Mouse (Mus musculus): ENCODE data around the gene Fxr1. TPM values are rescaled to one million over a fixed set of nuclear protein-coding genes. Genes with fewer than 3 reads are reported as not detected.

Gene Fxr1
- polyA plus RNA-seq, 1 experiment from 2014 or later, result 56.0 TPM

DNA sequence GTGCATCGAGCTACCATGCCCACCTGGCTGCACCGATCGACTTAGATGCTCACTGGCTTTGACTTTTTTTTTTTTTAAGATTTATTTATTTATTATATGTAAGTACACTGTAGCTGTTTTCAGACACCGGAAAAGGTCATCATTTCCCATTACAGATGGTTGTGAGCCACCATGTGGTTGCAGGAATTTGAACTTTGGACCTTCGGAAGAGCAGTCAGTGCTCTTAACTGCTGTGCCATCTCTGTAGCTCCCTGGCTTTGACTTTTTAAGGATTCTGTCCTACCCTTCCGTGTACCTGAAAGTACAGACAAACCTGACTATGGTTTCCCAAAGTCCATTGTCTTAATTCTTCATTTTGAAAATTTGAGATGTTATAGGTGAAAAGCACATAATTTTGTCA, 53.0 kb downstream of the Fxr1 start:
- WGBS, result 96% methylated on average over 6 of the region's 6 CpGs
- no peak for ATAC-seq (ENCODE audit: low FRiP score, low read depth)

DNA sequence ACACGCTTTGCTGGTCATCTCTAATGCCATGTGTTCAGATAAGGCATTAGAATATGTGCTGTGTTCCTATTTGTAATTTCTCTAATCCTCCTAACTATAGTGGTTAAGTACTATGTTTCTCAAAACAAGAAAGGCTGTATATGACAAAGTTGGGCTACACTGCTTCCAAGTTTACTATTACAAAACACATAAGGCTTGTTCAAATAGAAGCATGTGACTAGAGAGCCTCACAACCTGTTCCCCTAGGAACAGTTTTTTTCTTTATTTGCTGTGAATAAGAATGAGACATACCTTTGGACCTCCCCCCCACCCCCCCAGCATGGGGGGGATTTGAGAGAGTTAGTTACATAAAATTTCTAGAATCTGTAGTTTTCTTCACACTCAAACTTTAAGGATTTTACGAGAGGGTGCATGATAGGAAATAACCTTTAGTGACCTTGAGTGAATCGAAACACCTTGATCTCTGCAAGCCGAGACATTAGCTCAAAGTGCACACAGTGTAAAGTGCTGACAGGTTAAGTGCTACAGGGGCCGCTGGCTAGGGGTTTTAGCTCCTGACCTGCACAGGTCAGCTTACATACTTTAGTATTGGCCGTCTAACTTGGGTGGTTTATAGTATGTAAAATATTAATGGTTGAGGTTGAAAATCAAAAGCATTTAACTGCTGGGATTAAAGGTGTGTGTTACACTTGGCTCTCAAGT, 56.5 kb downstream of the Fxr1 start:
- 86% methylated on average over 6 of the region's 6 CpGs for WGBS
- Histone ChIP-seq H3K4me3 (no peak overlapping the region), H3K4me2 (replicated peaks) (no peak overlapping the region), H3K36me3 (peaks cover 31% of the 10 kb centered on the region), H3K9ac (no peak overlapping the region), H3K4me1 (peaks cover 11% of the 10 kb centered on the region), H3K27me3 (replicated peaks) (no peaks in the 10 kb centered on the region), H3K27ac (no peak overlapping the region), H3K9me3 (no peaks in the 10 kb centered on the region)
- ATAC-seq (ENCODE audit: low FRiP score, low read depth), result no peak

More for the DNA sequence above, 53.0 kb downstream of the Fxr1 start:
- Histone ChIP-seq H3K4me2 (replicated peaks) (no peak overlapping the region), H3K27me3 (replicated peaks) (no peaks in the 10 kb centered on the region), H3K9me3 (no peaks in the 10 kb centered on the region), H3K4me1 (no peaks in the 10 kb centered on the region), H3K27ac (no peak overlapping the region), H3K4me3 (no peak overlapping the region), H3K36me3 (peaks cover 37% of the 10 kb centered on the region), H3K9ac (no peak overlapping the region)

- Histone ChIP-seq H3K4me2 (replicated peaks) (peak within 1 kb of the TSS; percentile 65), H3K9me3 (no peaks in the 10 kb centered on the region), H3K36me3 (peaks cover 3% of the 10 kb centered on the region), H3K27ac (peak within 1 kb of the TSS; percentile 37; the same call in 1 of the 2 replicates), H3K4me3 (peak within 1 kb of the TSS; percentile 79), H3K27me3 (replicated peaks) (no peaks in the 10 kb centered on the region), H3K9ac (peak within 1 kb of the TSS; percentile 80), H3K4me1 (peaks cover 18% of the 10 kb centered on the region)
- under 1% methylated on average over 50 of the region's 50 CpGs for WGBS
- peak; percentile 91 for ATAC-seq (ENCODE audit: low FRiP score, low read depth)
Measured at GRCm38 (mm10) chr3:34080900-34081662, 61.3 kb downstream of the Fxr1 start, which contains the start of gene Dnajc19. Gene Dnajc19, minus strand, starts transcription at chr3:34081321.

DNA sequence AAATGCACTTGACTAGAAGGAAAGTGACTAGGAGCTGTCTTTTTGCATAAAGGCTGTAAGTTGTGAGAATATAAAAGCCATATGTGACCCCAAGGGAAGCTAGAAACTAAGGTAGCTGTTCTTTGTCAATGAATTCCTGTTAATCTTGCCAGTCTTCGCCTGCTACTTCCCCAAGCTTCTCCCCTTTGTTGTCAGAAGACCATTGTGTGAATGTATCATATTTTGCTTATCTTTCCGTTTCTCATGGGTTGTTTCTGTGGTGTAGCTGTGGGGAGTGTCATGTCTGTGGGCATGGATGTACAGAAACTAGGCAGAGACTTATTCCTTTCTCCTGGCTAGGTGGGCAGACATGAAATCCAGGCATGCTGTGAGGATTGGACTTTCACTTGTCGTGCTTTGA, 62.2 kb downstream of the Fxr1 start:
- Histone ChIP-seq H3K27me3 (replicated peaks) (no peaks in the 10 kb centered on the region), H3K36me3 (0 out of 2 replicates have a peak, but pooled peaks cover 2% of the 10 kb centered on the region), H3K9ac (peak overlapping the region; percentile 80; the same call in 1 of the 2 replicates), H3K27ac (no peak overlapping the region), H3K4me2 (replicated peaks) (peak overlapping the region; percentile 65), H3K4me3 (0 out of 2 replicates have a peak overlapping the region, but pooled peaks have one; percentile 79), H3K4me1 (peaks cover 18% of the 10 kb centered on the region), H3K9me3 (no peaks in the 10 kb centered on the region)
- ATAC-seq (ENCODE audit: low FRiP score, low read depth), result no peak
- 89% methylated on average over 3 of the region's 3 CpGs for WGBS

DNA sequence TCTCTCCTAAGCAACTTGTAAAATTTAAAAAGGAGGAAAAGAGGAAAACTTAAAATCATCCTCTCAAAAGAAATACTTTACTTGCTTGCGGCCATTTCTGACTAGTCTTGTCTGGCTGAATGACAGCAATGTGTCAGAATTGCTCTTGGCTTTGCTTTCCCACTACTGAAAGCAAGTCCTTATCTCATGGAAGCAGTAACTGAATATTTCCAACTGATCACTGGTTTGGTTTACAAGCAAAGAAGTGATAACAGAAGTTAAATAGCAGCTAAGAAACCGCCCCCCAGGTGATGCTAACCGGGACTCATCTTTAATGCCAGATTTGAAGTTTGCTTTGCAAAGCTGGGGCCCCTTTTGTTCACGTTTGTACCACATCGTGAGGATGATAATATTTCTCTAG, 63.9 kb downstream of the Fxr1 start:
- no peak overlapping the region for H3K27ac ChIP-seq
- 86% methylated on average over 5 of the region's 5 CpGs for WGBS
- no peak overlapping the region for H3K9ac ChIP-seq
- H3K4me3 ChIP-seq, result no peak overlapping the region
- H3K4me1 ChIP-seq, result peaks cover 18% of the 10 kb centered on the region
- ATAC-seq (ENCODE audit: low FRiP score, low read depth), result no peak
- H3K36me3 ChIP-seq, result no peaks in the 10 kb centered on the region
- H3K4me2 ChIP-seq (replicated peaks), result no peak overlapping the region
- H3K9me3 ChIP-seq, result no peaks in the 10 kb centered on the region
- H3K27me3 ChIP-seq (replicated peaks), result no peaks in the 10 kb centered on the region

DNA sequence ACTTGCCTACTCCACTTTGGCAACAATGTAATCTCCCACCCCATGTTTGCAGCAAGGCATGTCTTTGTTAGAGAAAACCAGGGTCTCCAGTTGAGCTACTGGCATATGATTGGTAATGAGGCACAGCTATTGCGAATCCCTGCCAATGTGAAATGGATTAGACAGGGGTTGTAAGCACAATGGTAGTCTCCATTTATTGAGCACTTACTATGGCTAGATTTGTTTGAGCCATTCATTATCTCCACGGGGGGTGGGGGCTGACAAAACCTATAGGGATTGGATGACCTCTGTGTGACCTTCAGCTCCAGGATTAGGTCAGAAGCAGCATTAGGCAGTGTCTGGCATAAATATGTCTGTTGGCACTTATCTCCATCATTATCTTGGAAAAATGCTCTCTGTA, 83.1 kb downstream of the Fxr1 start:
- 25% methylated on average over 2 of the region's 2 CpGs for WGBS
- H3K4me3 ChIP-seq, result no peak overlapping the region

GRCm38 (mm10) chr3:34103902-34104672, 84.3 kb downstream of the Fxr1 start:
- ATAC-seq (ENCODE audit: low FRiP score, low read depth), result peak; percentile 49
- Histone ChIP-seq H3K36me3 (no peaks in the 10 kb centered on the region), H3K4me1 (peaks cover 11% of the 10 kb centered on the region), H3K4me3 (no peak overlapping the region), H3K27me3 (replicated peaks) (no peaks in the 10 kb centered on the region), H3K27ac (no peak overlapping the region), H3K9me3 (no peaks in the 10 kb centered on the region), H3K4me2 (replicated peaks) (peak overlapping the region; percentile 48), H3K9ac (no peak overlapping the region)
- WGBS, result 20% methylated on average over 7 of the region's 7 CpGs

More for the DNA sequence above, 83.1 kb downstream of the Fxr1 start:
- Histone ChIP-seq H3K27ac (no peak overlapping the region), H3K9me3 (no peaks in the 10 kb centered on the region), H3K27me3 (replicated peaks) (no peaks in the 10 kb centered on the region), H3K4me2 (replicated peaks) (no peak overlapping the region), H3K9ac (no peak overlapping the region), H3K36me3 (no peaks in the 10 kb centered on the region), H3K4me1 (peaks cover 11% of the 10 kb centered on the region)
- peak; percentile 46 for ATAC-seq (ENCODE audit: low FRiP score, low read depth)

DNA sequence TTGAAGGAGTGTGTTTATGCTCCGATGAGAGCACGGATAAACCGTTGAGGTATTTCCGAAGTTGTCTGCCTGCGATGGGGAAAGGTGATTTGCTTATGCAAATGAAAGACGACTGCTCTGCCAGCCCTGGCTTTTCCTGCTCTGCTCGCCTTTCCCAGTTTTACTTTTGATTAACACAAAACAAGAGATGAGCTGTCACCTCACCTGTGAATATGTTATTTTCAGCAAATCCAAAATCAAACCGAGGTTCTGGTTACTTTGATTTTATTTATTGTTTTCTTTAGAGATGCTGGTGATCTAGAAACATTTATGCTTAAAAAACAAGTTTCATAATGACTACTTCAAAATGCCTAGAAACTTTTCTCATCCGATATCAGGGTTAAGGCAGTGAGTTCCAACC, 86.7 kb downstream of the Fxr1 start:
- no peak overlapping the region for H3K9ac ChIP-seq
- peak overlapping the region; percentile 48 for H3K4me2 ChIP-seq (replicated peaks)
- no peaks in the 10 kb centered on the region for H3K27me3 ChIP-seq (replicated peaks)
- H3K36me3 ChIP-seq, result no peaks in the 10 kb centered on the region
- H3K4me1 ChIP-seq, result peaks cover 11% of the 10 kb centered on the region
- H3K27ac ChIP-seq, result no peak overlapping the region
- no peak overlapping the region for H3K4me3 ChIP-seq
- no peak for ATAC-seq (ENCODE audit: low FRiP score, low read depth)
- no peaks in the 10 kb centered on the region for H3K9me3 ChIP-seq
- WGBS, result 20% methylated on average over 9 of the region's 9 CpGs

DNA sequence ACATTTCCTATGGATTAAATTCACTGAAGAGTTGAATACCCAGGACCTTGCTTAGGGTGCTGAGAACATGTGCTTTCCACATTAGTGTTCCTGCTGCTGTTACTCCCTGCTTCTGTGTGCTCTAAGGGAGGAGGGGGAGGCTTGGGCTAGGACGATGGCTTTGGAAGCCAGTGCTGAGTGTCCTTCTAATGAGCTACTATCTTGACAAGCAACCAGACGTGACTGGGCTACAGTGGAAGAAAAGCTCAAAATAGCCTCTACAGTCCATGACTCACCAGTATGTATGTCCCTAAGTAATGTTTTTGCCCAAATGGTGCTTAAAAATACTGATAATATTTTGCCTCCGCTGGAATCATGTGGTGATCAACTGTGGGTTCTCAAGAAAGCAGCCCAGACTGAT, 87.9 kb downstream of the Fxr1 start:
- H3K36me3 ChIP-seq, result no peaks in the 10 kb centered on the region
- H3K9ac ChIP-seq, result no peak overlapping the region
- no peaks in the 10 kb centered on the region for H3K9me3 ChIP-seq
- H3K4me1 ChIP-seq, result peaks cover 11% of the 10 kb centered on the region
- H3K4me3 ChIP-seq, result no peak overlapping the region
- no peak for ATAC-seq (ENCODE audit: low FRiP score, low read depth)
- H3K27me3 ChIP-seq (replicated peaks), result no peaks in the 10 kb centered on the region
- no peak overlapping the region for H3K4me2 ChIP-seq (replicated peaks)
- WGBS, result 75% methylated on average over 3 of the region's 3 CpGs
- H3K27ac ChIP-seq, result no peak overlapping the region

DNA sequence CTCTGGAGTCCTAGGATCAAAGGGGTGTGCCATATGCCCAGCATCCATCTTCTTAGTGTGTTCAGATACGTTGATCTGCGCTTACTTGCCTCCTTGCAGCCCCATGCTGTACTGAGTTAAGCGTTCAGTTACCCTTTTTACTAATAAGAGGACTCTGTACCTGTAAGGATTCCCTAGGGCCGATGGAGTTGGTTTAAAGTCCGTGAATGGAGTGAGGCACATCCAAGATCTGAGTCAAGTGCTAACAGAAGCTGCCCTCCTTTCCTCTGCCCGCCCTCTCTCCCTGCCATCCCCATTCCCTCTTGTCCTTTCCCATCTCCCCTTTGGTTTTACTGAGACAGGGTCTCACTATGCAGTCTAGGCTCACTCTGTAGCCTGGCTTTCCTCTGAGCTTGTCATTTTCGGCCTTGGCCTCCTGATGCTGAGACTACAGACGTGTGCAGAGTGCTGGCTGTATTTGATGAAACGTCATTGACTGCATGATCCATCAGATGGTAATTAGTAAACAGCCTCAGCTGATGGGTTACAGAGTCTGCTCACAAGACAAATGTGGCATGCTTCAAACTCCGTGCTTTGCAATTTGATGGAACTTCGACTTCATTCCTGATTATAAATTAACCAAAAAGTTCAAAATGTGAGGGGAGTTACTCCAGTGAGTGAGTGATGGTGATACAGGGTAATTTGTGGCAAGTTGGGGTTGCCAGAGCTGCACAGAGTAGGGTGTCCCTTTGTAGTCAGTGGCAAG, 92.4 kb downstream of the Fxr1 start:
- Histone ChIP-seq H3K4me3 (no peak overlapping the region), H3K27ac (no peak overlapping the region), H3K9me3 (no peaks in the 10 kb centered on the region), H3K4me2 (replicated peaks) (no peak overlapping the region), H3K36me3 (no peaks in the 10 kb centered on the region), H3K27me3 (replicated peaks) (no peaks in the 10 kb centered on the region), H3K9ac (no peak overlapping the region), H3K4me1 (no peaks in the 10 kb centered on the region)
- 80% methylated on average over 11 of the region's 11 CpGs for WGBS
- no peak for ATAC-seq (ENCODE audit: low FRiP score, low read depth)

GRCm38 (mm10) chr3:34115806-34116205, 96.1 kb downstream of the Fxr1 start:
- 0 out of 2 replicates have a peak, but pooled peaks have one; percentile 44 for ATAC-seq (ENCODE audit: low FRiP score, low read depth)
- Histone ChIP-seq H3K27me3 (replicated peaks) (no peaks in the 10 kb centered on the region), H3K4me2 (replicated peaks) (no peak overlapping the region; the same call in 1 of the 2 replicates), H3K4me3 (no peak overlapping the region), H3K36me3 (no peaks in the 10 kb centered on the region), H3K9me3 (no peaks in the 10 kb centered on the region), H3K27ac (no peak overlapping the region), H3K4me1 (no peaks in the 10 kb centered on the region), H3K9ac (no peak overlapping the region)
- WGBS, result 25% methylated on average over 6 of the region's 6 CpGs
